Mouse (Mus musculus) heart, postnatal 0 days (tissue): Measurements from ENCODE around the gene Myo1b.

Experiments used
- CTCF ChIP-seq: IDR thresholded peaks from 2 replicates; pipeline ENCODE4 v1.5.1; 2016; ENCODE audit warnings: antibody characterized with exemption, control low read depth, low read depth
- EP300 ChIP-seq: IDR thresholded peaks from 2 replicates; pipeline ENCODE4 v1.6.1; 2016; ENCODE audit warnings: antibody characterized with exemption, low read depth

- TF ChIP-seq CTCF = no peak
- TF ChIP-seq EP300 = no peak
Observed at GRCm38 (mm10) chr1:51759657-51760056, 156.2 kb downstream of the Myo1b start.
